Mouse (Mus musculus): ENCODE data around the gene Nol8.

DNA sequence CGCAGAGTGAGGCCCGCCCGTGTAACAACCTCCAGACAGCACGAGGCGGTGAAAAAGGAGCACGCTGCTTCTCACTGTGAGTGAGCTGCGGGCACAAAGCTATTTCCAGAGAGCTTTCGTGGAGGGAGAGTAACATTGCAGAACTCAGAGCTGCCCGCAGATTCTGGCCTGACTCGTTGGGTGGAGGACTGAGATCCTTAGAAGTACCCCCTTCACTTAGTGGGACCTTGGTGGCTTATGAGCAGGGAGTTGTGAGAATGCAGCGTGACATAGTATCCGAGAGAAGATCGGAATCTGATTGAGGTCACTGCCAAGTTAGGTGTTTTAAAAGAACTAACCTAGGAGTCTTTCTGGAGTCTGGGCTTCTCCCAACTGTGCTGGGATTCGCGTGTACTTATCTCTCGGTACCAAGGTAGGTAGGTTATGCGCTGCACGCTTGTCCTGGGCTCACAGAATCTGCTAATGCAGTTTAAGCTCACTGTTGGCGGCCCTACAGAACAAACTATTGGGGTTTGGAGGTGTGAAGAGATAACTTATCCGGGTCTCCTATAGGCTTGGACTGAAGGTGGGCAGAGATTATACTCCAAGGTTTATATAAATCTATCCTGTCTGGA lies 29.5 kb downstream of the Nol8 start:
- TF ChIP-seq EP300 (optimal IDR thresholded peaks at IDR 0.05): no peak
- no peak for TF ChIP-seq CTCF (IDR thresholded peaks at IDR 0.05; ENCODE audit: low read depth)
